Mouse (Mus musculus) CH12.LX (cell line): ENCODE measurements around the gene Iglon5. TPM values are rescaled to one million over a fixed set of nuclear protein-coding genes. Genes with fewer than 3 reads are reported as not detected.

Experiments
- DNase-seq: peaks from one replicate; pipeline ENCODE4 v3.0.0-alpha.2; 2013; ENCODE audit errors: extremely low read depth
- H3K27ac ChIP-seq: 2 replicates; pipeline ENCODE4 v1.5.1; 2012; ENCODE audit warnings: low read depth, mild to moderate bottlenecking, control low read depth, moderate library complexity; ENCODE audit not compliant: insufficient read depth
- H3K27me3 ChIP-seq: replicated peaks from 2 replicates; pipeline ENCODE3; 2012; ENCODE audit warnings: inconsistent platforms
- H3K36me3 ChIP-seq, 2 experiments: replicated peaks in 1 of 2; 2 replicates each; pipeline versions ENCODE3 to v1.6.1; 2012; ENCODE audit warnings: inconsistent platforms in 1 of 2, low read length in 1 of 2, mild to moderate bottlenecking in 1 of 2, mixed read lengths in 1 of 2, moderate library complexity in 1 of 2; ENCODE audit not compliant: control insufficient read depth in 1 of 2, insufficient read depth in 1 of 2
- H3K4me1 ChIP-seq, 2 experiments: 2 replicates each; pipeline ENCODE4 v1.6.1; 2012; ENCODE audit warnings: inconsistent platforms in 1 of 2, moderate library complexity in 1 of 2; ENCODE audit not compliant: insufficient read depth in 2 of 2, control insufficient read depth in 1 of 2
- H3K4me2 ChIP-seq: 2 replicates; pipeline ENCODE4 v1.6.1; 2012; ENCODE audit warnings: low read depth, mild to moderate bottlenecking, control low read depth; ENCODE audit not compliant: poor library complexity, insufficient read depth, severe bottlenecking
- H3K4me3 ChIP-seq, 3 experiments: fragments of 150-350 bp in 1 of 3; sonication (generic) in 1 of 3; replicated peaks in 1 of 3; 2 replicates each; pipeline versions ENCODE3 to v1.5.1; 2011 to 2012; ENCODE audit warnings: low read depth in 2 of 3, low read length in 2 of 3, mild to moderate bottlenecking in 2 of 3, moderate library complexity in 2 of 3, control low read depth in 1 of 3, improper control_type of control experiment in 1 of 3, inconsistent platforms in 1 of 3, mixed read lengths in 1 of 3; ENCODE audit not compliant: poor library complexity in 1 of 3
- H3K79me2 ChIP-seq: replicated peaks from 2 replicates; pipeline ENCODE4 v1.6.1; 2012; ENCODE audit warnings: mild to moderate bottlenecking, moderate library complexity; ENCODE audit not compliant: control insufficient read depth, poor library complexity, insufficient read depth, severe bottlenecking; ENCODE audit errors: extremely low read depth
- H3K9ac ChIP-seq: 2 replicates; pipeline ENCODE4 v1.6.1; 2012; ENCODE audit warnings: low read depth, mild to moderate bottlenecking, control low read depth, moderate library complexity; ENCODE audit not compliant: insufficient read depth
- H3K9me3 ChIP-seq: replicated peaks from 2 replicates; pipeline ENCODE3; 2012; ENCODE audit warnings: low read length, inconsistent platforms, mixed read lengths
- BHLHE40 ChIP-seq: IDR thresholded peaks from 2 replicates; pipeline ENCODE4 v1.6.1; 2011; ENCODE audit warnings: mild to moderate bottlenecking, low read depth, low read length, improper control_type of control experiment
- CHD1 ChIP-seq: IDR thresholded peaks from 2 replicates; pipeline ENCODE4 v1.6.1; 2012; ENCODE audit warnings: low read depth, low read length, improper control_type of control experiment, inconsistent platforms
- CTCF ChIP-seq, 2 experiments: IDR thresholded peaks in 1 of 2; conservative IDR thresholded peaks in 1 of 2; 2 replicates each; pipeline ENCODE4 v1.5.1; 2011 to 2012; ENCODE audit warnings: low read depth in 2 of 2, low read length in 2 of 2, improper control_type of control experiment in 1 of 2, inconsistent platforms in 1 of 2, mild to moderate bottlenecking in 1 of 2, moderate library complexity in 1 of 2
- ELF1 ChIP-seq: IDR thresholded peaks from 2 replicates; pipeline ENCODE4 v1.6.1; 2014; ENCODE audit warnings: low read depth, mild to moderate bottlenecking, inconsistent platforms, low read length, improper control_type of control experiment
- IRF4 ChIP-seq: IDR thresholded peaks from 2 replicates; pipeline ENCODE4 v1.6.1; 2014; ENCODE audit warnings: low read depth, mild to moderate bottlenecking, inconsistent platforms, low read length, improper control_type of control experiment
- MAX ChIP-seq: IDR thresholded peaks from 2 replicates; pipeline ENCODE4 v1.6.1; 2011; ENCODE audit warnings: low read length, improper control_type of control experiment
- MYC ChIP-seq: IDR thresholded peaks from 2 replicates; pipeline ENCODE4 v1.6.1; 2011; ENCODE audit warnings: low read depth, mild to moderate bottlenecking, improper control_type of control experiment, low read length
- PAX5 ChIP-seq: IDR thresholded peaks from 2 replicates; pipeline ENCODE4 v1.6.1; 2012; ENCODE audit warnings: low read length, inconsistent platforms, mixed read lengths
- RAD21 ChIP-seq: IDR thresholded peaks from 2 replicates; pipeline ENCODE4 v1.6.1; 2011; ENCODE audit warnings: low read depth, mild to moderate bottlenecking, low read length, improper control_type of control experiment, moderate library complexity
- SIN3A ChIP-seq: IDR thresholded peaks from 2 replicates; pipeline ENCODE4 v1.6.1; 2012; ENCODE audit warnings: low read length, improper control_type of control experiment, inconsistent platforms
- SMC3 ChIP-seq: IDR thresholded peaks from 2 replicates; pipeline ENCODE4 v1.6.1; 2011; ENCODE audit warnings: low read depth, low read length, improper control_type of control experiment
- TBP ChIP-seq: conservative IDR thresholded peaks from 2 replicates; pipeline ENCODE4 v1.6.1; 2011; ENCODE audit warnings: low read depth, low read length, improper control_type of control experiment
- TCF12 ChIP-seq: IDR thresholded peaks from 2 replicates; pipeline ENCODE4 v1.6.1; 2014; ENCODE audit warnings: low read depth, mild to moderate bottlenecking, inconsistent platforms, low read length, improper control_type of control experiment
- UBTF ChIP-seq: IDR thresholded peaks from 2 replicates; pipeline ENCODE4 v1.6.1; 2012; ENCODE audit warnings: low read depth, mild to moderate bottlenecking, inconsistent platforms, low read length, improper control_type of control experiment, moderate library complexity
- ZNF384 ChIP-seq: IDR thresholded peaks from 2 replicates; pipeline ENCODE4 v1.6.1; 2012; ENCODE audit warnings: low read depth, low read length, improper control_type of control experiment, inconsistent platforms
- dilution Hi-C: fragments of 300-500 bp; cut with MboI; formaldehyde crosslinking; loops from 2 replicates; pipeline ENCODE4 v1.14.3; 2020; ENCODE audit warnings: low sequenced_read_pairs; ENCODE audit not compliant: extremely low pct_unique_long_range_greater_than_20kb, extremely low pct_ligation_motif_present
- in situ Hi-C: fragments of 300-500 bp; cut with MboI; formaldehyde crosslinking; loops from 3 replicates; pipeline ENCODE4 v1.14.3; 2019; ENCODE audit warnings: low sequenced_read_pairs, low pct_ligation_motif_present, low pct_unique_long_range_greater_than_20kb, mixed read lengths
- polyA plus RNA-seq: library from polyadenylated mRNA; unstranded; fragments of >175 nt; gene quantifications from 2 replicates; pipeline ENCODE4 v1.2.1, GENCODE M21; 2012; ENCODE audit warnings: low read depth; ENCODE audit not compliant: insufficient read length
- total RNA-seq, 2 experiments: library from RNA; depleted of rRNA; stranded (reverse); fragments of 300-350 nt in 1 of 2; fragments of >200 nt in 1 of 2; gene quantifications; 2 replicates each; pipeline ENCODE4 v1.2.3; 2012 to 2014

The Iglon5 gene
- total and polyA plus RNA-seq, 3 experiments: not detected

DNA sequence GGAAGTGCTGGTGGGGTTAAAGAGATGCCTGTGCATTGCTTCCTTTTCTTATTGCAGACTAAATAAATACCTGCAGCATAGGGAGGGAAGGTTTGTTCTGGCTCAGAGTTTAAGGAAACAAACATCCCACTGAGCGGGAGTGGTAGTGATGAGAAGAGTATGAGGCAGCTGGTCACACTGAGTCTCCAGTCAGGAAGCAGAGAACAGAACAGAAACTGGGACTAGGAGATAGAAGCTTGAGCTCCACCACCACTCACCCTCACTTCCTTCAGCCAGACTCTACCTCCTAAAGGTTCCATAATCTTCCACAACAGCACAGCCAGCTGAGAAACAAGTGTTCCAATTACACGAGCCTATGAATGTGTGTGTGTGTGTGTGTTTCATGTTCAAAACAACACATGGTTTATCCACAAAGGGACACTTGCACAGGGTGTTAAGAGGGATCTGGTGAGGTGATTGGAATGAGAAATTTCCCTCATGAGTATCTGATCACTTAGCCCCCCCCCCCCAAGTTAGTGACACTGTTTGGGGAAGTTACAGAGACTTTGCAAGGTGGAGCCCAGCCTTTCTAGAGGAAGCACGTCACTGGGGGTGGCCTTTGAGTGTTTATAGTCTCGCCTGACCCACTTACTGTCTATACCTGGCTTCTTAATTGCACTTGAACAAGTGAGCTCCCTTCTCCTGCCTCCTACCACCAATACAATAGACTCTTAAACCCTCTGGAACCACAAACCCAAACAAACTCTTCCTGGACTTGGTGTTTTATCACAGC lies 22.0 kb upstream of the Iglon5 start:
- Histone ChIP-seq H3K27ac (no peak overlapping the region), H3K9me3 (no peaks in the 10 kb centered on the region), H3K79me2 (no peaks in the 10 kb centered on the region), H3K4me1 (peaks cover 2 to 12% of the 10 kb centered on the region in 2 experiments; a peak in 2 of 4 replicates), H3K27me3 (peaks cover 8% of the 10 kb centered on the region), H3K9ac (no peak overlapping the region), H3K4me3 (no peak overlapping the region), H3K36me3 (no peaks in the 10 kb centered on the region), H3K4me2 (no peak overlapping the region)
- TF ChIP-seq CHD1 (no peak), CTCF (conservative IDR thresholded peaks at IDR 0.05 in 1 of 2, IDR thresholded peaks at IDR 0.05 in 1 of 2; ENCODE audit: low read depth in 2 of 2, low read length in 2 of 2) (no peak), TCF12 (no peak), IRF4 (no peak), MAX (no peak), PAX5 (no peak), TBP (no peak), ELF1 (no peak), ZNF384 (no peak), UBTF (no peak), BHLHE40 (no peak)
- no peak for DNase-seq
- in situ Hi-C loops: no loop called here
- dilution Hi-C loops: no loop called here

DNA sequence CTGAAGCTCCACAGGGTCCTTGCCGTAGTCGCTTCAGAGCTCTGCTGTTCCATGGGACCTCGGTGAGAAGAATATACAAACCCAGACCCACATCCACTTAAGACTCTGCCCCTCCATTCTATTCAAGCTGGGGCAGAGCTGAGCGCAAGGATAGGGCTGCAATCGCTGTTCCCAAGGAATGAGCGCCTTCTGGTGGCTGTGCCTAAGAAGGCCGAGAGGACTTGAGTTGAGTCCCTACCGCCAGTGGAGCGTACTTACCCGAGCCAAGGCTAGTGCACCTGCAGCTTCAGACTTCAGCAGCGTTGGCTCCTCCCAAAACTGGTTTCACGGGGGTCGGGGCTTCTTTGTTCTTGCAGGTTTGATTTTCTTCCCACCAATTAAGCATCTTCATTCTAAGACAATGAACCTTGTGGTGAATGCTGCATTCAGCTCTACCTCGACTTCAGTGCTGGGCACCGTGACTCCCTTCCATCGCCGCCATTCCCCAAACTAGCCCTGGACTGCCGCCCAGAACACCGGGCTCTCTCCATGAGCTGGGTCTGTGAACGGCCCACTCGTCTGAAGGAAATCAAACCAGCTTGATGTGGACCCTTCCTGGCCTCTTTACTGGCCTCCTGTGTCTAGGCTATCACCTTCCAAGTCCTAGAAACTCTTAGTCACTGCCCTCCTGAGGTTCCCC lies 5.6 kb upstream of the Iglon5 start:
- Histone ChIP-seq H3K9ac (no peak overlapping the region), H3K27ac (no peak overlapping the region), H3K36me3 (no peaks in the 10 kb centered on the region), H3K4me1 (no peaks in the 10 kb centered on the region), H3K4me2 (no peak overlapping the region), H3K27me3 (peaks cover 51% of the 10 kb centered on the region), H3K4me3 (no peak overlapping the region), H3K9me3 (peaks cover 10% of the 10 kb centered on the region), H3K79me2 (no peaks in the 10 kb centered on the region)
- in situ Hi-C loops: loop anchor here (25.0 kb wide), 1 partner anchor 292 kb away; the partner anchor contains the start of genes Klk10, Klk8 and Klk9
- DNase-seq: peak; percentile 58
- TF ChIP-seq CTCF (conservative IDR thresholded peaks at IDR 0.05 in 1 of 2, IDR thresholded peaks at IDR 0.05 in 1 of 2; ENCODE audit: low read depth in 2 of 2, low read length in 2 of 2) (peak; percentile 14 to 83; a peak in 3 of 4 replicates), RAD21 (peak; percentile 76), SMC3 (peak; percentile 83), SIN3A (no peak), MYC (no peak)
- dilution Hi-C loops: no loop called here
